Mouse (Mus musculus) heart, adult 2 months (tissue): ENCODE results near the gene Pla1a.

Source experiments
- CTCF ChIP-seq: fragments of 200-600 bp; IDR thresholded peaks from 2 replicates; pipeline ENCODE4 v1.8.1; 2022; ENCODE audit warnings: antibody characterized with exemption, mild to moderate bottlenecking, moderate library complexity
- POLR2A ChIP-seq: fragments of 200-500 bp; IDR thresholded peaks from 2 replicates; pipeline ENCODE4 v1.6.1; 2011; ENCODE audit warnings: mild to moderate bottlenecking, low read depth, low read length, control low read depth; ENCODE audit not compliant: insufficient read depth

DNA sequence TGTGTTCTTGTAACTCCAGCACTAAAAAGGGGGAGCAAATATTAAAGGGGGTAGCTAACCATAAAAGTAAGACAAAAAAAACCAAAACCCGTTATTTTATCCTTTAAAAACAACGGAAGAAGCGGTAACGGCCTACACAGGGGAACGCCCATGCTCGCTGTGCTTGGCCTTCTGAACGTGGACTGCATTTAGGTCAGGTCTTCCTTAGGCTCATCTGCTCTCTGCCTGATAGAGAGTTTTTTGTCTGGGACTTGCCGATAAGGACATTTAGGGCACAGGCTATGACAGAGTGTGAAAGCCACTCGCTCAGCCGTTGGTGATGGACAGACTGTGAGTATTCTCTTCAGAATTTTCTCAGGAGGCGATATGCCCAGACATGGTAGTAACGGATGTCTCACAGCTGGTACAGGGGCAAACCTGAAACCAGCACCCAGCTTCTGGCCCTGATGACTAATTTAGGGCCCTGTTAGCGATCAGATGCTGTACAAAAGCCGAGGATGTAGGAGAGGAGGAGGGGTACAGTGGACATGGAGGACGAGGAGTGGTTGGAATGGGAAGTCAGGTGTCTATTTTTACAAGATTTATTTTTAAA is 61.1 kb downstream of the Pla1a start:
- TF ChIP-seq POLR2A (no peak), CTCF (no peak)
